Mouse (Mus musculus): ENCODE measurements around the gene Fer1l4.

Gene Fer1l4

GRCm38 (mm10) chr2:156052816-156053215, at the start of gene Fer1l4:
Fer1l4 (minus strand) TSS chr2:156052947.
- no peak for DNase-seq (ENCODE audit: low spot score in 2 of 2)

- no peak for DNase-seq (ENCODE audit: low spot score in 2 of 2)
Observed at GRCm38 (mm10) chr2:156091926-156092325, 39.2 kb upstream of the Fer1l4 start.

GRCm38 (mm10) chr2:156089799-156090198, 37.1 kb upstream of the Fer1l4 start:
- DNase-seq (ENCODE audit: low spot score in 2 of 2), result no peak

- DNase-seq (ENCODE audit: low spot score in 2 of 2), result no peak
Observed at GRCm38 (mm10) chr2:156087391-156088110, 34.8 kb upstream of the Fer1l4 start.

- DNase-seq (ENCODE audit: low spot score in 2 of 2), result no peak
Observed at GRCm38 (mm10) chr2:156084541-156084940, 31.8 kb upstream of the Fer1l4 start.

- no peak for DNase-seq (ENCODE audit: low spot score in 2 of 2)
Observed at GRCm38 (mm10) chr2:156080391-156080790, 27.6 kb upstream of the Fer1l4 start.

- DNase-seq (ENCODE audit: low spot score in 2 of 2), result no peak
Observed at GRCm38 (mm10) chr2:156079674-156080073, 26.9 kb upstream of the Fer1l4 start.

GRCm38 (mm10) chr2:156079183-156079560, 26.4 kb upstream of the Fer1l4 start:
- DNase-seq (ENCODE audit: low spot score in 2 of 2), result no peak

- DNase-seq (ENCODE audit: low spot score in 2 of 2), result no peak
Observed at GRCm38 (mm10) chr2:156078421-156079182, 25.9 kb upstream of the Fer1l4 start.

GRCm38 (mm10) chr2:156077461-156077860, 24.7 kb upstream of the Fer1l4 start:
- no peak for DNase-seq (ENCODE audit: low spot score in 2 of 2)

GRCm38 (mm10) chr2:156073725-156074124, 21.0 kb upstream of the Fer1l4 start:
- no peak for DNase-seq (ENCODE audit: low spot score in 2 of 2)

- DNase-seq (ENCODE audit: low spot score in 2 of 2), result no peak
Observed at GRCm38 (mm10) chr2:156071236-156071635, 18.5 kb upstream of the Fer1l4 start.

GRCm38 (mm10) chr2:156067916-156068315, 15.2 kb upstream of the Fer1l4 start:
- no peak for DNase-seq (ENCODE audit: low spot score in 2 of 2)

GRCm38 (mm10) chr2:156066126-156066525, 13.4 kb upstream of the Fer1l4 start:
- DNase-seq (ENCODE audit: low spot score in 2 of 2), result no peak

GRCm38 (mm10) chr2:156065099-156066041, 12.6 kb upstream of the Fer1l4 start, which contains the start of gene Spag4:
Spag4 (plus strand) TSS chr2:156065175.
- DNase-seq (ENCODE audit: low spot score in 2 of 2), result peak; percentile 80 to 84

- DNase-seq (ENCODE audit: low spot score in 2 of 2), result no peak
Observed at GRCm38 (mm10) chr2:156047929-156048328, 4.8 kb downstream of the Fer1l4 start.

- DNase-seq (ENCODE audit: low spot score in 2 of 2), result no peak
Observed at GRCm38 (mm10) chr2:156042903-156043302, 9.8 kb downstream of the Fer1l4 start.

GRCm38 (mm10) chr2:156039390-156039789, 13.4 kb downstream of the Fer1l4 start:
- no peak for DNase-seq (ENCODE audit: low spot score in 2 of 2)

GRCm38 (mm10) chr2:156025482-156025881, 27.3 kb downstream of the Fer1l4 start:
- DNase-seq (ENCODE audit: low spot score in 2 of 2), result no peak

- no peak for DNase-seq (ENCODE audit: low spot score in 2 of 2)
Observed at GRCm38 (mm10) chr2:156021765-156022164, 31.0 kb downstream of the Fer1l4 start.

GRCm38 (mm10) chr2:156021219-156021618, 31.5 kb downstream of the Fer1l4 start:
- DNase-seq (ENCODE audit: low spot score in 2 of 2), result no peak

GRCm38 (mm10) chr2:156018106-156018505, 34.6 kb downstream of the Fer1l4 start:
- no peak for DNase-seq (ENCODE audit: low spot score in 2 of 2)

Measured in natural killer cell, adult 2 months (primary cell).